Mouse (Mus musculus): ENCODE data around the gene Cep95.

GRCm38 (mm10) chr11:106778132-106778531 lies 10.9 kb upstream of the Cep95 start:
- TF ChIP-seq GATA1 (IDR thresholded peaks at IDR 0.05; ENCODE audit: borderline replicate concordance, low read length), result no peak
- TF ChIP-seq FLI1 (IDR thresholded peaks at IDR 0.05; ENCODE audit: low read length), result no peak

All from megakaryocyte, embryonic 14.5 days (primary cell).